Mouse (Mus musculus): ENCODE measurements around the gene Il34. TPM values are rescaled to one million over a fixed set of nuclear protein-coding genes. Genes with fewer than 3 reads are reported as not detected.

The Il34 gene
- total RNA-seq, 1 experiment from 2014 or later: not detected

GRCm38 (mm10) chr8:110705391-110706287 lies 100.1 kb downstream of the Il34 start:
- ATAC-seq (replicated peaks in 1 of 2; ENCODE audit: insufficient read depth in 1 of 2, low FRiP score in 2 of 2, low TSS enrichment in 1 of 2, low read depth in 1 of 2, poor library complexity in 2 of 2, severe bottlenecking in 2 of 2): 0 out of 4 replicates have a peak, but pooled peaks of 1 of the 2 experiments have one; percentile 9

GRCm38 (mm10) chr8:110704103-110704502 lies 101.6 kb downstream of the Il34 start:
- ATAC-seq (replicated peaks in 1 of 2; ENCODE audit: insufficient read depth in 1 of 2, low FRiP score in 2 of 2, low TSS enrichment in 1 of 2, low read depth in 1 of 2, poor library complexity in 2 of 2, severe bottlenecking in 2 of 2): no peak

GRCm38 (mm10) chr8:110703460-110704061 lies 102.2 kb downstream of the Il34 start:
- no peak for ATAC-seq (replicated peaks in 1 of 2; ENCODE audit: insufficient read depth in 1 of 2, low FRiP score in 2 of 2, low TSS enrichment in 1 of 2, low read depth in 1 of 2, poor library complexity in 2 of 2, severe bottlenecking in 2 of 2)

- ATAC-seq (replicated peaks in 1 of 2; ENCODE audit: insufficient read depth in 1 of 2, low FRiP score in 2 of 2, low TSS enrichment in 1 of 2, low read depth in 1 of 2, poor library complexity in 2 of 2, severe bottlenecking in 2 of 2): no peak
Measured at GRCm38 (mm10) chr8:110702636-110703459, 102.9 kb downstream of the Il34 start.

- no peak for ATAC-seq (replicated peaks in 1 of 2; ENCODE audit: insufficient read depth in 1 of 2, low FRiP score in 2 of 2, low TSS enrichment in 1 of 2, low read depth in 1 of 2, poor library complexity in 2 of 2, severe bottlenecking in 2 of 2)
Measured at GRCm38 (mm10) chr8:110700561-110700960, 105.2 kb downstream of the Il34 start.

GRCm38 (mm10) chr8:110699501-110699900 lies 106.2 kb downstream of the Il34 start:
- no peak for ATAC-seq (replicated peaks in 1 of 2; ENCODE audit: insufficient read depth in 1 of 2, low FRiP score in 2 of 2, low TSS enrichment in 1 of 2, low read depth in 1 of 2, poor library complexity in 2 of 2, severe bottlenecking in 2 of 2)

GRCm38 (mm10) chr8:110698098-110698497 lies 107.6 kb downstream of the Il34 start:
- no peak for ATAC-seq (replicated peaks in 1 of 2; ENCODE audit: insufficient read depth in 1 of 2, low FRiP score in 2 of 2, low TSS enrichment in 1 of 2, low read depth in 1 of 2, poor library complexity in 2 of 2, severe bottlenecking in 2 of 2)

- no peak for ATAC-seq (replicated peaks in 1 of 2; ENCODE audit: insufficient read depth in 1 of 2, low FRiP score in 2 of 2, low TSS enrichment in 1 of 2, low read depth in 1 of 2, poor library complexity in 2 of 2, severe bottlenecking in 2 of 2)
Measured at GRCm38 (mm10) chr8:110697571-110697970, 108.2 kb downstream of the Il34 start.

GRCm38 (mm10) chr8:110696051-110696450 lies 109.7 kb downstream of the Il34 start:
- no peak for ATAC-seq (replicated peaks in 1 of 2; ENCODE audit: insufficient read depth in 1 of 2, low FRiP score in 2 of 2, low TSS enrichment in 1 of 2, low read depth in 1 of 2, poor library complexity in 2 of 2, severe bottlenecking in 2 of 2)

- ATAC-seq (replicated peaks in 1 of 2; ENCODE audit: insufficient read depth in 1 of 2, low FRiP score in 2 of 2, low TSS enrichment in 1 of 2, low read depth in 1 of 2, poor library complexity in 2 of 2, severe bottlenecking in 2 of 2): no peak
Measured at GRCm38 (mm10) chr8:110695431-110695830, 110.3 kb downstream of the Il34 start.

- ATAC-seq (replicated peaks in 1 of 2; ENCODE audit: insufficient read depth in 1 of 2, low FRiP score in 2 of 2, low TSS enrichment in 1 of 2, low read depth in 1 of 2, poor library complexity in 2 of 2, severe bottlenecking in 2 of 2): no peak; a peak in 1 of 4 replicates
Measured at GRCm38 (mm10) chr8:110694826-110695225, 110.9 kb downstream of the Il34 start.

- ATAC-seq (replicated peaks in 1 of 2; ENCODE audit: insufficient read depth in 1 of 2, low FRiP score in 2 of 2, low TSS enrichment in 1 of 2, low read depth in 1 of 2, poor library complexity in 2 of 2, severe bottlenecking in 2 of 2): no peak
Measured at GRCm38 (mm10) chr8:110694226-110694625, 111.5 kb downstream of the Il34 start.

Other genes with a start within 250 kb of the Il34 start
- 13.6 and 17.3 TPM in 2 replicates for gene Vac14, start 187.3 kb downstream of the Il34 start, total RNA-seq (2017)
- 1.5 and 2.3 TPM in 2 replicates for gene Mtss1l, start 84.4 kb downstream of the Il34 start, total RNA-seq (2017)
- 28.0 and 31.5 TPM in 2 replicates for gene Cog4, start 40.7 kb upstream of the Il34 start, total RNA-seq (2017)
- gene Sf3b3, start 40.9 kb upstream of the Il34 start, total RNA-seq (2017): 184 and 205 TPM in 2 replicates
- gene Fuk, start 96.6 kb upstream of the Il34 start, total RNA-seq (2017): 3.3 and 5.6 TPM in 2 replicates
- gene St3gal2, start 114.0 kb upstream of the Il34 start, total RNA-seq (2017): 7.1 and 12.3 TPM in 2 replicates
- gene Ddx19a, start 191.9 kb upstream of the Il34 start, total RNA-seq (2017): 33.8 and 45.6 TPM in 2 replicates
- 15.7 and 17.2 TPM in 2 replicates for gene Ddx19b, start 225.8 kb upstream of the Il34 start, total RNA-seq (2017)
- gene Aars, start 227.2 kb upstream of the Il34 start, total RNA-seq (2017): 33.8 and 35.0 TPM in 2 replicates

Measured in hematopoietic stem cell, adult 5-6 weeks (primary cell).